Mouse (Mus musculus): ENCODE measurements around the gene Pllp. TPM values are rescaled to one million over a fixed set of nuclear protein-coding genes. Genes with fewer than 3 reads are reported as not detected.

Gene Pllp
- total and polyA plus RNA-seq, 2 experiments: 8.1 to 41.8 TPM

- no peak overlapping the region for H3K27ac ChIP-seq (replicated peaks; ENCODE audit: insufficient read depth, low read depth, low read length)
- no peaks in the 10 kb centered on the region; the same call in none of the 2 replicates for H3K4me1 ChIP-seq (ENCODE audit: control insufficient read depth, insufficient read depth, low read length)
- H3K79me2 ChIP-seq (ENCODE audit: control insufficient read depth, insufficient read depth, low read length): no peaks in the 10 kb centered on the region
- no peaks in the 10 kb centered on the region for H3K27me3 ChIP-seq (ENCODE audit: control insufficient read depth, insufficient read depth, low read length)
- WGBS: 68% methylated on average over 9 of the region's 9 CpGs
- peak; percentile 39 for DNase-seq (ENCODE audit: extremely low read depth, low read depth, low spot score)
- H3K4me3 ChIP-seq (ENCODE audit: insufficient read depth, low read depth, low read length): no peak overlapping the region
- no peak overlapping the region for H3K9ac ChIP-seq (ENCODE audit: low read depth, low read length)
- TF ChIP-seq POLR2A (IDR thresholded peaks at IDR 0.05; ENCODE audit: extremely low read depth, insufficient read depth, low read length): no peak
- no peak for TF ChIP-seq CTCF (IDR thresholded peaks at IDR 0.05; ENCODE audit: low read depth, low read length)
- H3K36me3 ChIP-seq (ENCODE audit: control insufficient read depth, insufficient read depth, low read length): no peaks in the 10 kb centered on the region
These were observed 10.8 kb upstream of the Pllp start for GRCm38 (mm10) chr8:94706732-94707395.

GRCm38 (mm10) chr8:94705581-94706245 lies 9.6 kb upstream of the Pllp start:
- WGBS: 85% methylated on average over 10 of the region's 10 CpGs
- no peaks in the 10 kb centered on the region for H3K79me2 ChIP-seq (ENCODE audit: control insufficient read depth, insufficient read depth, low read length)
- H3K4me3 ChIP-seq (ENCODE audit: insufficient read depth, low read depth, low read length): no peak overlapping the region
- H3K36me3 ChIP-seq (ENCODE audit: control insufficient read depth, insufficient read depth, low read length): no peaks in the 10 kb centered on the region
- H3K9ac ChIP-seq (ENCODE audit: low read depth, low read length): no peak overlapping the region
- H3K27ac ChIP-seq (replicated peaks; ENCODE audit: insufficient read depth, low read depth, low read length): no peak overlapping the region
- no peak for DNase-seq (ENCODE audit: extremely low read depth, low read depth, low spot score)
- H3K4me1 ChIP-seq (ENCODE audit: control insufficient read depth, insufficient read depth, low read length): no peaks in the 10 kb centered on the region; the same call in none of the 2 replicates
- TF ChIP-seq POLR2A (IDR thresholded peaks at IDR 0.05; ENCODE audit: extremely low read depth, insufficient read depth, low read length) (no peak), CTCF (IDR thresholded peaks at IDR 0.05; ENCODE audit: low read depth, low read length) (no peak)
- no peaks in the 10 kb centered on the region for H3K27me3 ChIP-seq (ENCODE audit: control insufficient read depth, insufficient read depth, low read length)

GRCm38 (mm10) chr8:94704669-94704984 lies 8.5 kb upstream of the Pllp start:
- no peak overlapping the region for H3K4me3 ChIP-seq (ENCODE audit: insufficient read depth, low read depth, low read length)
- H3K27me3 ChIP-seq (ENCODE audit: control insufficient read depth, insufficient read depth, low read length): no peaks in the 10 kb centered on the region
- no peak overlapping the region for H3K9ac ChIP-seq (ENCODE audit: low read depth, low read length)
- H3K36me3 ChIP-seq (ENCODE audit: control insufficient read depth, insufficient read depth, low read length): no peaks in the 10 kb centered on the region
- WGBS: 15% methylated on average over 9 of the region's 9 CpGs
- no peak for TF ChIP-seq CTCF (IDR thresholded peaks at IDR 0.05; ENCODE audit: low read depth, low read length)
- no peak for TF ChIP-seq POLR2A (IDR thresholded peaks at IDR 0.05; ENCODE audit: extremely low read depth, insufficient read depth, low read length)
- no peak overlapping the region for H3K27ac ChIP-seq (replicated peaks; ENCODE audit: insufficient read depth, low read depth, low read length)
- no peak for DNase-seq (ENCODE audit: extremely low read depth, low read depth, low spot score)
- H3K79me2 ChIP-seq (ENCODE audit: control insufficient read depth, insufficient read depth, low read length): no peaks in the 10 kb centered on the region
- no peaks in the 10 kb centered on the region; the same call in none of the 2 replicates for H3K4me1 ChIP-seq (ENCODE audit: control insufficient read depth, insufficient read depth, low read length)

GRCm38 (mm10) chr8:94703972-94704668 lies 8.0 kb upstream of the Pllp start:
- peak; percentile 83 for DNase-seq (ENCODE audit: extremely low read depth, low read depth, low spot score)
- H3K4me1 ChIP-seq (ENCODE audit: control insufficient read depth, insufficient read depth, low read length): no peaks in the 10 kb centered on the region; the same call in none of the 2 replicates
- H3K79me2 ChIP-seq (ENCODE audit: control insufficient read depth, insufficient read depth, low read length): no peaks in the 10 kb centered on the region
- no peaks in the 10 kb centered on the region for H3K36me3 ChIP-seq (ENCODE audit: control insufficient read depth, insufficient read depth, low read length)
- WGBS: 1% methylated on average over 35 of the region's 35 CpGs
- peak overlapping the region; percentile 24 for H3K4me3 ChIP-seq (ENCODE audit: insufficient read depth, low read depth, low read length)
- no peak overlapping the region for H3K27ac ChIP-seq (replicated peaks; ENCODE audit: insufficient read depth, low read depth, low read length)
- no peaks in the 10 kb centered on the region for H3K27me3 ChIP-seq (ENCODE audit: control insufficient read depth, insufficient read depth, low read length)
- H3K9ac ChIP-seq (ENCODE audit: low read depth, low read length): no peak overlapping the region
- TF ChIP-seq CTCF (IDR thresholded peaks at IDR 0.05; ENCODE audit: low read depth, low read length) (peak; percentile 87), POLR2A (IDR thresholded peaks at IDR 0.05; ENCODE audit: extremely low read depth, insufficient read depth, low read length) (no peak)

DNA sequence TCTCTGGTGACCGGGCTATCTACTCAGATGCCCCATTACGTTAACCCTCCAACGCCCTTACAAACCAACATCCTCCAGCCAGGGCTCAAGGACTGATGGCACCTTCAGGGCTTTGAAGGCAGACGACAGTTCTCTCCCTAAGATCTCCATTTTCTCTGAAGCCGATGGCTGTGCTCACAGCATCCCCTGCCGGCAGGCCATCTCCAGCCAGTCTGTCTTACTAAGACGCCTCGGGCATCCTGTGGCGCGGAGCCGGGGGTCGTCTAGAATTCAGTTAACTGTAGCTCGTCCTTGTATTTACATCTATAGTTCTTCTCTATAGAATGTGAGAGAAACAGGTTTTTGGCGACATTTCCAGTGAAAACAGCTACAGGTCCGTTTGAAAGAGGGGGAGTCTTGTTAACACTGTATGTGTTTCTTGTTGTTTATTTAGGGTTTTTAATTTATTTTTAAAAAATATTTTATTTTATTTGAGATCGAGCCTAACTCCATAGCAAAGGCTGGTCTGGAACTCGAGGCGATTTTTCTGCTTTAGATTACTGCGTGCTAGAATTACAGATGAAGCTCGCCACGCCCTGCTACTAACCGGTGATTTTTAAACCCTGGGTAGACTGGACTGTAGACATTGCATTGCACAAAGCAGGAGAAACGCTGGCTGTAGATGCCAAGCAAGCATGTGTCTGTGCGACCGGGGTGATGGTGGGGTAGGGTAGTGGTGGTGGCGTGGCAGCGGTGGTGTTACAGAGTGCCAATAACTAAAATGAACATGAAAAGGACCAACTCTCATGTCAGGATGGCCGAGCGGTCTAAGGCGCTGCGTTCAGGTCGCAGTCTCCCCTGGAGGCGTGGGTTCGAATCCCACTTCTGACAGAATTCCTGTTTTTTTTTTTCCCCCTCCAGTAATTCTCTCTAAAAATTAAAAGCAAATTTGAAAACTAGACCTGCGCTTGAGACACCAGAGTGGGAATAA lies 7.1 kb upstream of the Pllp start:
- Histone ChIP-seq H3K4me1 (ENCODE audit: control insufficient read depth, insufficient read depth, low read length) (no peaks in the 10 kb centered on the region; the same call in none of the 2 replicates), H3K4me3 (ENCODE audit: insufficient read depth, low read depth, low read length) (peak overlapping the region; percentile 60), H3K9ac (ENCODE audit: low read depth, low read length) (peak overlapping the region; percentile 17; the same call in 1 of the 2 replicates), H3K36me3 (ENCODE audit: control insufficient read depth, insufficient read depth, low read length) (no peaks in the 10 kb centered on the region), H3K27me3 (ENCODE audit: control insufficient read depth, insufficient read depth, low read length) (no peaks in the 10 kb centered on the region), H3K79me2 (ENCODE audit: control insufficient read depth, insufficient read depth, low read length) (no peaks in the 10 kb centered on the region), H3K27ac (replicated peaks; ENCODE audit: insufficient read depth, low read depth, low read length) (no peak overlapping the region)
- TF ChIP-seq POLR2A (IDR thresholded peaks at IDR 0.05; ENCODE audit: extremely low read depth, insufficient read depth, low read length) (no peak), CTCF (IDR thresholded peaks at IDR 0.05; ENCODE audit: low read depth, low read length) (peak; percentile 98)
- under 1% methylated on average over 35 of the region's 35 CpGs for WGBS
- DNase-seq (ENCODE audit: extremely low read depth, low read depth, low spot score): peak; percentile 71
